Mouse (Mus musculus) heart, postnatal 0 days (tissue): Measurements from ENCODE around the gene Rbpjl. TPM values are rescaled to one million over a fixed set of nuclear protein-coding genes. Genes with fewer than 3 reads are reported as not detected.

ENCODE experiments used
- ATAC-seq: fragments of 200-750 bp; cut with Nextera tagmentation; 2 replicates; pipeline ENCODE4 v1.8.0; 2017; ENCODE audit warnings: low read depth, moderate number of reproducible peaks, moderate library complexity; ENCODE audit not compliant: insufficient read depth
- DNase-seq: peaks from one replicate; pipeline ENCODE4 v3.0.0-alpha.2; 2016; ENCODE audit warnings: low spot score
- H3K27ac ChIP-seq: fragments of 300-500 bp; sonication (generic); 2 replicates; pipeline ENCODE4 v1.5.1; 2014; ENCODE audit warnings: low read depth, mild to moderate bottlenecking
- H3K27me3 ChIP-seq: fragments of 300-500 bp; sonication (generic); 2 replicates; pipeline ENCODE4 v1.6.1; 2014; ENCODE audit warnings: low read length, mixed read lengths; ENCODE audit not compliant: control insufficient read depth, insufficient read depth
- H3K36me3 ChIP-seq: fragments of 300-500 bp; sonication (generic); replicated peaks from 2 replicates; pipeline ENCODE4 v1.6.1; 2014; ENCODE audit warnings: low read length, mixed read lengths; ENCODE audit not compliant: control insufficient read depth, insufficient read depth
- H3K4me1 ChIP-seq: fragments of 300-500 bp; sonication (generic); 2 replicates; pipeline ENCODE4 v1.6.1; 2014; ENCODE audit warnings: antibody characterized with exemption; ENCODE audit not compliant: control insufficient read depth, insufficient read depth
- H3K4me2 ChIP-seq: fragments of 300-500 bp; sonication (generic); 2 replicates; pipeline ENCODE4 v1.6.1; 2014; ENCODE audit warnings: low read depth, mild to moderate bottlenecking, low read length, moderate library complexity
- H3K4me3 ChIP-seq: fragments of 300-500 bp; sonication (generic); 2 replicates; pipeline ENCODE4 v1.5.1; 2014; ENCODE audit warnings: low read depth, low read length
- H3K9ac ChIP-seq: fragments of 300-500 bp; sonication (generic); replicated peaks from 2 replicates; pipeline ENCODE4 v1.6.1; 2014; ENCODE audit warnings: low read depth, low read length, mixed read lengths
- H3K9me3 ChIP-seq: fragments of 300-500 bp; sonication (generic); replicated peaks from 2 replicates; pipeline ENCODE4 v1.6.1; 2016; ENCODE audit warnings: low read length; ENCODE audit not compliant: control insufficient read depth
- CTCF ChIP-seq: IDR thresholded peaks from 2 replicates; pipeline ENCODE4 v1.5.1; 2016; ENCODE audit warnings: antibody characterized with exemption, control low read depth, low read depth
- EP300 ChIP-seq: IDR thresholded peaks from 2 replicates; pipeline ENCODE4 v1.6.1; 2016; ENCODE audit warnings: antibody characterized with exemption, low read depth
- WGBS: fragments of 180-500 bp; shearing (Covaris S2); extraction: QIAGEN DNeasy Blood & Tissue Kit; methylation state at CpG from one replicate; pipeline ENCODE4 v1.1.7; 2014; 5-methylcytosine and 5-hydroxymethylcytosine counted together
- polyA plus RNA-seq: library from polyadenylated mRNA; unstranded; fragments of >200 nt; fragmentation: Nextera tagmentation; extraction: Ambion mirVana; gene quantifications from 2 replicates; pipeline ENCODE4 v1.2.1, GENCODE M21; 2015
- total RNA-seq: library from RNA; depleted of rRNA; stranded (reverse); fragments of >200 nt; gene quantifications from 2 replicates; pipeline ENCODE4 v1.2.3, GENCODE M21; 2014; ENCODE audit warnings: low replicate concordance

Rbpjl gene
- total and polyA plus RNA-seq, 2 experiments from 2014 or later = 0.05 TPM; not detected in 1

DNA sequence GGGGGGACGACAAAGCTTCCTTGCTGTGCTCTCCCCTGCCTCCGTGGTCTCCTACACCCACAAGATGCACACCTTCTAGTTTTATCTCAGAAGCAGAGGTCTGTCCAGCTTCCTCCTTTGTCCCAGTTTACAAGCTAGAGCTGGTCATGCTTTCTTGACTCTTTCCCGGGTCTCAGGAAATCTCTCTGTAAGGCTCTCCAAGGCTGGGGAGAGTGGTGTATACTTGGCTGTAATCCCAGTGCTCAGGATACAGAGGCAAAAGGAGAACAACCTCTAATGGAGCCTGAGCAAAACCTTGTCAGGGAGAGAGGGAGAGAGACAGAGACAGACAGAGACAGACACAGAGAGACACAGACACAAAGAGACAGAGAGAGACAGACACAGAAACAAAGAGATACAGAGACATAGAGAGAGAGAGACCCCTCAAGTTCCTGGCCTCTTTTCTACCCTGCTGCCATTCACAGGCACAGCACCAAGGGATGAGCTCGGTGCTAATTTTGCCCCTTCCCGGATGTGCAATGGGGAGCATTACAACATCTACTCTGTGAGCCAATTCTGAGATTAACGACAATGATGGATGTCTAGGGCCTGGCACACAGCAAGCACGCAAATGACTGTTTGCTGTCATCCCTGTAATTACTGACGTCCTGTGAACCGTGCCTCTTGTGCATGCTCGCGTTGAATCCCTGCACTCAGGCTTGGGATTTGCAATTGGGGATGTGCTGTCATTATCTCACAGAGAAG lies 19.1 kb upstream of the Rbpjl start:
- ATAC-seq (no peak), DNase-seq (no peak)
- H3K9ac ChIP-seq = no peak overlapping the region
- H3K27ac ChIP-seq = no peak overlapping the region
- H3K36me3 ChIP-seq = no peaks in the 10 kb centered on the region
- WGBS = 51% methylated on average over 11 of the region's 11 CpGs
- H3K27me3 ChIP-seq = peaks cover 15% of the 10 kb centered on the region
- H3K4me3 ChIP-seq = no peak overlapping the region
- no peak overlapping the region for H3K4me2 ChIP-seq
- peaks cover 4% of the 10 kb centered on the region; the same call in 1 of the 2 replicates for H3K9me3 ChIP-seq
- TF ChIP-seq CTCF = no peak
- TF ChIP-seq EP300 = no peak
- no peaks in the 10 kb centered on the region for H3K4me1 ChIP-seq

DNA sequence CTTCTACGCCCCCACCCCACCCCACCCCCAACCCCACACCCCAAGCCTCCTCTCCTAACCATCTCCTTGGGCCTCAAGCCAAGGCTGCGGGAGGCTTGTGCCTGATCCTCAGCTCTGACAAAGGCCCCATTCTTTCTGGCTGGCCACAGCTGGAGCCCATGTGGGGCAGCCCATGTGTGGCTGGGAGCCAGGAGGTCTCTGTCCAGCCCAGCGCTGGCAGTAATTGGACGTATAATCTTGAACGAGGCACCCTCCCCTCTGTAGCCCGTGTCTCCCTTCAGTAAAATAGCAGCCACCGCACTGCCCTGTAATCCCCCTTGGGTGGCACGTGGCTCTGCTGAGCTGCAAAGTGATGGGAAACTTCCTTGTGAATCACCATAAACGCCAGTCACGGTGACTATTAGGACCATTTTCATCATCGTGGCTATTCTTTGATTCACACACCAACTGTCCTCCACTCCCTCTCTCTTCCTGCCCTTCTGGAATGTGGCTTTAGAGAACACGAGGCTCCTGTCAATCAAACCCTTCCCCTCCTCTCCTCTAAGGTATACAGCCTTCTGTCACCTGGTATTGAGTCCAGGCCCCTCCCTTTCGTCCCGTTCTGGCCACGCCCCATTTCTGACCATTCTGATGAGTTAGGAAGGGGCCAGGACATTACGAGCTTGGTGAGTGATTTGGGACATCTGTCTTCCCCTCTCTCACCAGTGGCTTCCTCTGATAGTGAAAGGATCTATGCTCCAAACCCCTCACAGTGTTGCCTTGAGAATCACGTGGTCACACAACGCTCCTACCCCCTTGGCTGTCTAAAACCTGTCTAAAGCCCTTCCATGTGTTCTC lies 16.8 kb upstream of the Rbpjl start:
- DNase-seq (no peak), ATAC-seq (peak; percentile 46)
- no peak overlapping the region for H3K9ac ChIP-seq
- no peak for TF ChIP-seq CTCF
- TF ChIP-seq EP300 = no peak
- H3K27ac ChIP-seq = no peak overlapping the region
- H3K4me1 ChIP-seq = 0 out of 2 replicates have a peak, but pooled peaks cover 7% of the 10 kb centered on the region
- no peak overlapping the region for H3K4me2 ChIP-seq
- H3K36me3 ChIP-seq = no peaks in the 10 kb centered on the region
- WGBS = 16% methylated on average over 18 of the region's 18 CpGs
- H3K27me3 ChIP-seq = peaks cover 25% of the 10 kb centered on the region
- H3K4me3 ChIP-seq = no peak overlapping the region
- peaks cover 4% of the 10 kb centered on the region; the same call in 1 of the 2 replicates for H3K9me3 ChIP-seq

DNA sequence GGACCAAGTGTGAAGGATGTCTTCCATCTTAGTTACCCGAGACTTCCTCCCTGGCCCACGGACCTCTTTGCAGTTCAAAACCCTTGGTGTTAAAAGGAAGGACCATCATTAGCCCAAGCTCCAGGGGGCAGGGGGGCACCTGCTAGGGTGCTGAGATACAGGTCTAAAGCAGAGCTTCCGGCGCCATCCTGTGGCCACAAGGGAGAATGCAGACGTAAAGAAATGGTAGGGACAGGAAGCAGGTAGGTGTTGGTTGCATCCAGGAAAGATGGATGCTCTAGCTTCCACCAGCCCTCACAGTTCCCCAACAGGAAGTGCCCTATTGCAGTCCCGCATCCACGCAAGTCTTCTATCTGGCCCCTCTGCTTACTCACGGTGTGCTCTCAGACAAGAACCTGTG lies 16.0 kb upstream of the Rbpjl start:
- no peak overlapping the region for H3K4me2 ChIP-seq
- peaks cover 25% of the 10 kb centered on the region for H3K27me3 ChIP-seq
- WGBS = 16% methylated on average over 8 of the region's 8 CpGs

DNA sequence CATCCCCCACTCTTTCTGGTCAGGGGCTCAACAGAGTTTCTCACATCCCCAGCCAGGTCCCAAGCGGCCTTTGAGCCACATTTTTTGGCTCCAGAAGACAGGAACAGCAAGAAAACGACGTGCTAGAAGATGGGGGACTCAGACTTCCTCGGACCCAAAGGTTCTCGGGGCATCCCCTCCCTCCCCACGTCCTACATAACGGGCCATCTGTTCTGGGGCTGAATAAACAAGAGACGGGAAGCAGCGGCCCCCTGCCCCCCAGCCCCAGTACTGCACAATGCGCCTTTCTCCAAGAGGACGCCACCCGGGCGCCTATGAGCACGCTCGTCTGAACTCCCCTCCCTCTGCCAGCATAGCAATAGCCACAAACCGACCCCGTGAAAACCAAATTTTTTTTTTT lies 13.9 kb upstream of the Rbpjl start, which contains the start of gene Slpi:
Slpi (minus strand) TSS at position 76 of the 400 bp plus-strand sequence.
- ATAC-seq (no peak), DNase-seq (no peak)
- Histone ChIP-seq H3K9ac (0 out of 2 replicates have a peak within 1 kb of the TSS, but pooled peaks have one; percentile 7), H3K27me3 (peaks cover 34% of the 10 kb centered on the region), H3K9me3 (no peaks in the 10 kb centered on the region), H3K4me1 (0 out of 2 replicates have a peak, but pooled peaks cover 7% of the 10 kb centered on the region), H3K4me3 (peak within 1 kb of the TSS; percentile 49), H3K4me2 (peak within 1 kb of the TSS; percentile 70), H3K36me3 (no peaks in the 10 kb centered on the region), H3K27ac (no peak within 1 kb of the TSS)
- WGBS = 1% methylated on average over 17 of the region's 17 CpGs
- TF ChIP-seq EP300 = no peak
- no peak for TF ChIP-seq CTCF

More for the DNA sequence above, 16.0 kb upstream of the Rbpjl start:
- no peaks in the 10 kb centered on the region for H3K36me3 ChIP-seq
- no peak for ATAC-seq
- no peak overlapping the region for H3K27ac ChIP-seq
- 0 out of 2 replicates have a peak, but pooled peaks cover under 1% of the 10 kb centered on the region for H3K9me3 ChIP-seq
- TF ChIP-seq CTCF (peak; percentile 55), EP300 (no peak)
- H3K9ac ChIP-seq = no peak overlapping the region
- 0 out of 2 replicates have a peak, but pooled peaks cover 7% of the 10 kb centered on the region for H3K4me1 ChIP-seq
- DNase-seq = no peak
- no peak overlapping the region for H3K4me3 ChIP-seq

DNA sequence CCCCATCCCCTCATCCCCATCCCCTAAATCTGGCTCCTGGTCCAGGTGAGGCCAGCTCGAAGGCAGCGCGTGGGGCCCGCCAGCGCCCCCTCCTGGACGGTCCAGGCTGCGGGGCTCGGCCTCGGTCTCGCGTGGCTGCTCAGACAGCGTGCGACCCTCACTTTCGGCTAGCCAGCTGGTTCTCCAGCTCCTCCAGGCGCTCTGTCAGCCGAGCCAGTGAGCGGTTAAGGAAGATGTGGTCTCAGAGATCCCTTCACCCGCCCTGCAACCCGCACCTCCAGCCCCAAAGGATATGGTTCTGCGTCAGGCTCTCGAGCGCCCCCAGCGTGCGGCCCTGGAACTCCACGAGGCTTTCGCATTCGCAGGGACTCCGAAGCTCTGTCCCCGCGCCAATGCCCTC lies 13.4 kb upstream of the Rbpjl start:
- WGBS = under 1% methylated on average over 30 of the region's 30 CpGs

More for the DNA sequence above, 13.4 kb upstream of the Rbpjl start:
- peak; percentile 77 for TF ChIP-seq CTCF
- no peak for TF ChIP-seq EP300
- H3K9ac ChIP-seq = 0 out of 2 replicates have a peak overlapping the region, but pooled peaks have one; percentile 7
- peak overlapping the region; percentile 49 for H3K4me3 ChIP-seq
- H3K36me3 ChIP-seq = no peaks in the 10 kb centered on the region
- H3K27ac ChIP-seq = no peak overlapping the region
- H3K27me3 ChIP-seq = peaks cover 34% of the 10 kb centered on the region
- peak overlapping the region; percentile 70 for H3K4me2 ChIP-seq
- peak; percentile 65 for DNase-seq
- H3K9me3 ChIP-seq = no peaks in the 10 kb centered on the region
- peak; percentile 53; the same call in 1 of the 2 replicates for ATAC-seq
- 0 out of 2 replicates have a peak, but pooled peaks cover 7% of the 10 kb centered on the region for H3K4me1 ChIP-seq
